Mouse (Mus musculus) brain, embryonic 14.5 days (tissue): ENCODE results near the gene Hist1h1a. TPM values are rescaled to one million over a fixed set of nuclear protein-coding genes. Genes with fewer than 3 reads are reported as not detected.
A peak's percentile ranks its signal among the peaks of the same experiment; 100 is the strongest.
"Not testable (repeated sequence)": the region's sequence is repeated elsewhere in the genome, so short reads cannot be mapped to it uniquely, and the experiment has no call there.

ENCODE experiments used
- DNase-seq: peaks from one replicate; pipeline ENCODE4 v3.0.0-alpha.2; 2011; ENCODE audit warnings: low read depth
- CTCF ChIP-seq: fragments of 200-500 bp; IDR thresholded peaks from 2 replicates; pipeline ENCODE4 v1.5.1; 2012; ENCODE audit warnings: inconsistent platforms, mild to moderate bottlenecking, moderate library complexity, borderline replicate concordance; ENCODE audit not compliant: insufficient read depth, insufficient read length; ENCODE audit errors: extremely low read depth
- POLR2A ChIP-seq: fragments of 200-500 bp; IDR thresholded peaks from 2 replicates; pipeline ENCODE4 v1.6.1; 2012; ENCODE audit warnings: mild to moderate bottlenecking, inconsistent platforms, borderline replicate concordance; ENCODE audit not compliant: poor library complexity, insufficient read depth, insufficient read length, severe bottlenecking; ENCODE audit errors: extremely low read depth
- polyA plus RNA-seq: library from polyadenylated mRNA; depleted of rRNA; stranded (reverse); fragments of >200 nt; gene quantifications from 2 replicates; pipeline ENCODE4 v1.2.3, GENCODE M21; 2012; rRNA removed

The Hist1h1a gene
- polyA plus RNA-seq = 3.8 and 4.0 TPM in 2 replicates

- peak; percentile 98 for DNase-seq
- peak; percentile 77; the same call in 1 of the 2 replicates for TF ChIP-seq POLR2A
- no peak for TF ChIP-seq CTCF
These were observed at the start of gene Hist1h1a for GRCm38 (mm10) chr13:23763586-23764323. Gene Hist1h1a (plus strand): TSS chr13:23763666.

GRCm38 (mm10) chr13:23716261-23717042 lies 47.0 kb upstream of the Hist1h1a start:
- TF ChIP-seq POLR2A (no peak), CTCF (no peak)
- no peak for DNase-seq

GRCm38 (mm10) chr13:23717176-23717575 lies 46.3 kb upstream of the Hist1h1a start:
- no peak for DNase-seq
- TF ChIP-seq POLR2A (no peak), CTCF (no peak)

- DNase-seq = not testable (repeated sequence)
These were observed 45.7 kb upstream of the Hist1h1a start for GRCm38 (mm10) chr13:23717593-23718245.

GRCm38 (mm10) chr13:23724239-23724638 lies 39.2 kb upstream of the Hist1h1a start:
- DNase-seq = no peak
- TF ChIP-seq POLR2A (no peak), CTCF (no peak)

- DNase-seq = no peak
- TF ChIP-seq POLR2A (no peak), CTCF (no peak)
These were observed 38.3 kb upstream of the Hist1h1a start for GRCm38 (mm10) chr13:23725213-23725612.

GRCm38 (mm10) chr13:23728472-23729191 lies 34.8 kb upstream of the Hist1h1a start:
- TF ChIP-seq CTCF (no peak), POLR2A (no peak)
- DNase-seq = no peak

GRCm38 (mm10) chr13:23729192-23729525 lies 34.3 kb upstream of the Hist1h1a start:
- DNase-seq = no peak
- TF ChIP-seq POLR2A (no peak), CTCF (no peak)

- no peak for DNase-seq
- TF ChIP-seq CTCF (no peak), POLR2A (no peak)
These were observed 33.8 kb upstream of the Hist1h1a start for GRCm38 (mm10) chr13:23729706-23730105.

- TF ChIP-seq POLR2A = no peak
- TF ChIP-seq CTCF = no peak
- no peak for DNase-seq
These were observed 33.0 kb upstream of the Hist1h1a start for GRCm38 (mm10) chr13:23730479-23730878.
